Mouse (Mus musculus): Measurements from ENCODE around the gene Orm2.

GRCm38 (mm10) chr4:63346659-63347058 lies 15.6 kb upstream of the Orm2 start:
- TF ChIP-seq GATA1 (IDR thresholded peaks at IDR 0.05; ENCODE audit: borderline replicate concordance, low read length) (no peak), FLI1 (IDR thresholded peaks at IDR 0.05; ENCODE audit: low read length) (no peak)

Data from megakaryocyte, embryonic 14.5 days (primary cell).